Mouse (Mus musculus): Measurements from ENCODE around the gene Brap. TPM values are rescaled to one million over a fixed set of nuclear protein-coding genes. Genes with fewer than 3 reads are reported as not detected.
A peak's percentile ranks its signal among the peaks of the same experiment; 100 is the strongest.

Brap gene
- total and polyA plus RNA-seq, 3 experiments, result 40.3 to 176 (median 42.4) TPM

DNA sequence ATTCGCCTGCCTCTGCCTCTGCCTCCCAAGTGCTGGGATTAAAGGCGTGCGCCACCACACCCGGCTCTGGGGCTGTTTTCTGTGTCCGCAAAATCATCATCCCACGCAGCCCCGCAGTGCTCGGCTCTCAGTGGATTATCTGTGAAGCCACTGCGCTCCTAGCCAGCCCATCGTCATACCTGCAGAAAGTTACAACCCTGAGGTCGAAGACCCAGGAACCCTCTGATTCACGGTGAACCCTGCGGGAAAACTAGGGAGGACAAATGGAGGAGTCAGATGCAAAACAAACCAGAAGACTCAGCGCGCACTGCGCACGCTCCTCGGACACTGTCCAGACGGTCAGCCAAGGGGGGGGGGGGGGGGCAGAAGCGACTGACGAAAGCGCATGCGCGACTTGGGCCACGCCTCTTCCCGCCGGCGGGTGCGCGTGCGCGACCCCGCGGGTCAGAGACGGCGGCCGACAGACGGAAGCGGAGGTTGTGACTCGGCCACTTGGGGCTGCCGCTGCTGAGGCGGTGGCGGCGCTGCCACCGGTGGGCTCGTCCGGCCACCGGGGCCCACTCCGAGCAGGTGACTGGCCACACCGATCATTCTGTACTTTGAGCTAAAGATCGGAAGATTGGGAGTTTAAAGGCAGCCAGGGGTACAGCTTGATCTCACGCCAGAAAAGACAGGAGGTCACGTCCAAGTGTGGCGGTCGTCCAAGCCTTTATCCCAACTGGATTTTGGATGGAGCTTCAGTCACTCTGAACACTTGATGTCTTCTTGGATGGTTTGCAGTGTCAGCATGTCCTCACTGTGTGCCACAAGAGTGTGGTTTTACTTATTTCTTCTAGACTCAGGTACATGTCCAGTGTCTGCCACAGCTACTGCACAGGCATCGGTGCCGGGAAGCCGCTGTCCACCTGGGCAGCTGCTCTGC, 41.5 kb upstream of the Brap start, which contains the start of gene Acad12:
Gene Acad12, minus strand, starts transcription at position 347 of the 922 bp plus-strand sequence.
- Histone ChIP-seq H3K36me3 (ENCODE audit: control insufficient read depth in 1 of 2, insufficient read depth in 2 of 2, low read length in 2 of 2) (peaks cover 0 to 2% of the 10 kb centered on the region in 2 experiments; a peak in 2 of 4 replicates), H3K27ac (ENCODE audit: control insufficient read depth, low read depth, low read length) (peak within 1 kb of the TSS; percentile 42), H3K9me3 (replicated peaks; ENCODE audit: insufficient read depth, low read length) (no peaks in the 10 kb centered on the region), H3K4me1 (ENCODE audit: control insufficient read depth in 1 of 2, insufficient read depth in 2 of 2, low read length in 2 of 2) (peaks cover 0 to 8% of the 10 kb centered on the region in 2 experiments; a peak in 1 of 4 replicates), H3K27me3 (ENCODE audit: control insufficient read depth in 1 of 2, insufficient read depth in 2 of 2, low read length in 2 of 2) (no peaks in the 10 kb centered on the region), H3K79me2 (ENCODE audit: control insufficient read depth, insufficient read depth, low read length, poor library complexity) (peaks cover 10% of the 10 kb centered on the region), H3K9ac (ENCODE audit: control insufficient read depth, low read depth, low read length, poor library complexity, severe bottlenecking) (peak within 1 kb of the TSS; percentile 93), H3K4me3 (ENCODE audit: control insufficient read depth in 1 of 2, insufficient read depth in 1 of 2, low read depth in 2 of 2, low read length in 2 of 2) (peak within 1 kb of the TSS; percentile 93 to 98)
- peak; percentile 78 for TF ChIP-seq ELF1 (IDR thresholded peaks at IDR 0.05; ENCODE audit: low read depth, low read length)
- TF ChIP-seq ZMIZ1 (IDR thresholded peaks at IDR 0.05; ENCODE audit: low read depth, low read length), result peak; percentile 72
- no peak for TF ChIP-seq JUND (IDR thresholded peaks at IDR 0.05; ENCODE audit: low read depth, low read length)
- peak; percentile 91 for TF ChIP-seq NRF1 (IDR thresholded peaks at IDR 0.05; ENCODE audit: insufficient read depth, low read depth, low read length, poor library complexity, severe bottlenecking)
- no peak for TF ChIP-seq MAFK (IDR thresholded peaks at IDR 0.05; ENCODE audit: borderline replicate concordance, low read depth, low read length)
- peak; percentile 42 for TF ChIP-seq TCF12 (IDR thresholded peaks at IDR 0.05; ENCODE audit: low read depth, low read length)
- peak; percentile 77 for TF ChIP-seq HCFC1 (IDR thresholded peaks at IDR 0.05; ENCODE audit: low read depth, low read length)
- TF ChIP-seq NELFE (IDR thresholded peaks at IDR 0.05; ENCODE audit: low read depth, low read length), result peak; percentile 98
- TF ChIP-seq SIN3A (IDR thresholded peaks at IDR 0.05; ENCODE audit: low read length), result peak; percentile 59; the same call in 1 of the 2 replicates
- TF ChIP-seq USF2 (IDR thresholded peaks at IDR 0.05; ENCODE audit: borderline replicate concordance in 1 of 2, insufficient read depth in 1 of 2, low read depth in 1 of 2, low read length in 2 of 2), result no peak
- TF ChIP-seq POLR2A (IDR thresholded peaks at IDR 0.05; ENCODE audit: control insufficient read depth in 1 of 2, insufficient read depth in 1 of 2, low read depth in 1 of 2, low read length in 2 of 2, poor library complexity in 1 of 2), result peak; percentile 96 to 97
- TF ChIP-seq BHLHE40 (IDR thresholded peaks at IDR 0.05; ENCODE audit: borderline replicate concordance, low read depth, low read length), result no peak
- TF ChIP-seq ZC3H11A (IDR thresholded peaks at IDR 0.05; ENCODE audit: low read depth, low read length), result no peak
- peak; percentile 75 for TF ChIP-seq MXI1 (IDR thresholded peaks at IDR 0.05; ENCODE audit: low read depth, low read length)
- TF ChIP-seq POLR2AphosphoS2 (IDR thresholded peaks at IDR 0.05; ENCODE audit: low read length), result peak; percentile 92; the same call in 1 of the 2 replicates
- DNase-seq (ENCODE audit: low read depth, low spot score), result peak; percentile 84

- Histone ChIP-seq H3K4me1 (ENCODE audit: control insufficient read depth in 1 of 2, insufficient read depth in 2 of 2, low read length in 2 of 2) (peaks cover 0 to 8% of the 10 kb centered on the region in 2 experiments; a peak in 1 of 4 replicates), H3K9ac (ENCODE audit: control insufficient read depth, low read depth, low read length, poor library complexity, severe bottlenecking) (no peak overlapping the region), H3K79me2 (ENCODE audit: control insufficient read depth, insufficient read depth, low read length, poor library complexity) (peaks cover 10% of the 10 kb centered on the region), H3K9me3 (replicated peaks; ENCODE audit: insufficient read depth, low read length) (no peaks in the 10 kb centered on the region), H3K4me3 (ENCODE audit: control insufficient read depth in 1 of 2, insufficient read depth in 1 of 2, low read depth in 2 of 2, low read length in 2 of 2) (no peak overlapping the region), H3K36me3 (ENCODE audit: control insufficient read depth in 1 of 2, insufficient read depth in 2 of 2, low read length in 2 of 2) (peaks cover 0 to 2% of the 10 kb centered on the region in 2 experiments; a peak in 2 of 4 replicates), H3K27ac (ENCODE audit: control insufficient read depth, low read depth, low read length) (no peak overlapping the region), H3K27me3 (ENCODE audit: control insufficient read depth in 1 of 2, insufficient read depth in 2 of 2, low read length in 2 of 2) (no peaks in the 10 kb centered on the region)
- no peak for DNase-seq (ENCODE audit: low read depth, low spot score)
- TF ChIP-seq E2F4 (IDR thresholded peaks at IDR 0.05; ENCODE audit: borderline replicate concordance, low read depth, low read length) (no peak), RCOR1 (IDR thresholded peaks at IDR 0.05; ENCODE audit: low read depth, low read length) (no peak), CHD2 (IDR thresholded peaks at IDR 0.05; ENCODE audit: low read length) (no peak), ZC3H11A (IDR thresholded peaks at IDR 0.05; ENCODE audit: low read depth, low read length) (no peak), POLR2AphosphoS5 (IDR thresholded peaks at IDR 0.05; ENCODE audit: borderline replicate concordance, low read depth, low read length) (no peak), JUND (IDR thresholded peaks at IDR 0.05; ENCODE audit: low read depth, low read length) (no peak), TCF12 (IDR thresholded peaks at IDR 0.05; ENCODE audit: low read depth, low read length) (no peak), USF2 (IDR thresholded peaks at IDR 0.05; ENCODE audit: borderline replicate concordance in 1 of 2, insufficient read depth in 1 of 2, low read depth in 1 of 2, low read length in 2 of 2) (no peak), CHD1 (IDR thresholded peaks at IDR 0.05; ENCODE audit: low read depth, low read length) (no peak), ZKSCAN1 (IDR thresholded peaks at IDR 0.05; ENCODE audit: low read depth, low read length) (no peak), MXI1 (IDR thresholded peaks at IDR 0.05; ENCODE audit: low read depth, low read length) (no peak), KAT2A (conservative IDR thresholded peaks at IDR 0.05; ENCODE audit: low read depth, low read length) (no peak), SIN3A (IDR thresholded peaks at IDR 0.05; ENCODE audit: low read length) (no peak), MYC (IDR thresholded peaks at IDR 0.05; ENCODE audit: low read depth, low read length) (no peak), GABPA (IDR thresholded peaks at IDR 0.05; ENCODE audit: low read depth, low read length) (no peak)
Observed at GRCm38 (mm10) chr5:121621102-121621501, 39.3 kb upstream of the Brap start.

Data from MEL (cell line).